Mouse (Mus musculus) urinary bladder, postnatal 10 days (tissue): Measurements from ENCODE around the gene Cd151.

Experiments used
- DNase-seq: peaks from one replicate; pipeline ENCODE4 v3.0.0; 2022; ENCODE audit warnings: low spot score

The Cd151 gene

GRCm38 (mm10) chr7:141474160-141474559 lies 7.0 kb downstream of the Cd151 start:
- DNase-seq = no peak

DNA sequence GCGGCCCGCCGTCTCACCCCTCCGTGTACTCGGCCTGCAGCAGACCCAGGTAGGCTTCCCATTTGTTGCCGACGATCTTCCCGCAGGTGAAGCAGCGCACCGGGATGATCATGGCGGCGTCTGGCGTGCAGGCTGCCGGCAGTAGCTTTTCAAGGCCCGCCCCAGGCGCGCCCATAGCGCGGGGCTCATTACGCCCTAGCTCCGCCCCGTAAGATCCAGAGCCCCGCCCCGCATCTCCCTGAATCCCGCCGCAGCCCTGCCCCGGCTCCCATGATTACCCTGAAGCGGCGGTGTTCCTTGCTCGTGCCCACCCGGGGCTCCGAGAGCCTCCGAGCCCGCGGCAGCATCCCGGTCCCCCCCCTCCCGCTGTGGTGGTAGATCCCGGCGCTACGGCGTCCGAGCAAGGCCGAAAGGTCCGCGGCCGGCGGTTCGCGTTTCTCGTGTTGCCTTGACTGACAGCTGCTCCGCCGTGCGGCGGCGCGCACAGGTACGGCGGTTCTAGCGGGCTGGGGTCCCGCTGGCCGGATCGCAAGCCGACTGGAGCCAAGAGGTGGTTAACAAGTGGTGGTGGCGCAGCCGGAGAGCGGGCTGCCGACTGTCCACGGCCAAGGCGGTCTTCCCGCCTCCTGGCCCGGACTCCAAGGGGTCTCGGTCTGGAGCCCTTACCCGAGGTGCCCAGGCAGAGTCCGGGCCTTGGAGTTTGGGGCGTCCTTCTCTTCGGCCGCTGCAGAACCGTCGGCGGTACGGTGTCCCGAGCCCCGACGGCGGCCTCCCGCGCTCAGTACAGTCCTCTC lies 8.0 kb downstream of the Cd151 start, which contains the start of the genes Polr2l and Tspan4:
Gene Polr2l, minus strand, starts transcription at position 122 of the 794 bp plus-strand sequence.
Gene Tspan4, plus strand, starts transcription at position 230 of the 794 bp plus-strand sequence.
- no peak for DNase-seq

DNA sequence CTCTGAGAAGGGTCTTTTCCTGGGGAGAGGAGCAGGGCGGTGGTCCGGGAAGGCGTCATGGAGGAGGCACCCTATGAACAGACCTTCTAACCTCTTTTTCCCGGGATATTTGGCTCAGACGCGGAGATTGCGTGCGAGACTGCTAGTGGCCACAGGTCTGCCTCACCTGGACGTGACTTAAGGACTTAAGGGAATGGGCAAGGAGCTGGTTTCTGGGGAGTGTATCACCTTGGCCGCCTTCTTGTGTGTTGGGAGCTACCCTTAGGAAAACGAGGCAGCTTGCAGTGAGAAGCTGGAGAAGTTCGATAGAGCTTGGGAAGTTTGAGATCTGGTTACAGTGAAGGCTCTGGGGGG lies 8.6 kb downstream of the Cd151 start:
- DNase-seq = no peak

GRCm38 (mm10) chr7:141476226-141476980 lies 9.2 kb downstream of the Cd151 start:
- peak; percentile 60 for DNase-seq

- DNase-seq = no peak
Observed at GRCm38 (mm10) chr7:141476981-141477370, 9.8 kb downstream of the Cd151 start.

GRCm38 (mm10) chr7:141477578-141478269 lies 10.5 kb downstream of the Cd151 start:
- DNase-seq = no peak

DNA sequence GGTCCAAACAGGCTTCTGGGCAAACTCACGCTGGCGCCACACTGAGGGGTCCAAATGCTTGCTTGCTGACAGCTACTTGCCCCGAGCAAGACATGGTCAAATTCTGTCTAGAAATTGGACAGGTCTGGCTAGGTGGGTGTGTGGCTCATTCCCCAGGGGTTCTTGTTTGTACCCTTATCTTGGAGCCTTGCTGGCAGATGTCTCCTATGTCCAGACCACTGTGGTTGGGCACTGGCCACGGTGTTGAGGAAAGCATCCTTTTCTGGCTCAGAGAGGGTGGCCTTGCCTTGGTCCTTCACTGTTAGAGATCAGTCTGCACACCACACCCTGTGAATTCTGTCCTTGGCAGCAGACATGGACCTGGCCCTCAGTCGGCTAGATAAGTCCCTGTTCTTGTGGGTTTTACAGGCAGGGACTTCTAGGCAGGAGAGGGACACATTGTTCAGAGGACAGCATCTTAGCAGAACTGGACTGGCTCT lies 11.1 kb downstream of the Cd151 start:
- DNase-seq = no peak

DNA sequence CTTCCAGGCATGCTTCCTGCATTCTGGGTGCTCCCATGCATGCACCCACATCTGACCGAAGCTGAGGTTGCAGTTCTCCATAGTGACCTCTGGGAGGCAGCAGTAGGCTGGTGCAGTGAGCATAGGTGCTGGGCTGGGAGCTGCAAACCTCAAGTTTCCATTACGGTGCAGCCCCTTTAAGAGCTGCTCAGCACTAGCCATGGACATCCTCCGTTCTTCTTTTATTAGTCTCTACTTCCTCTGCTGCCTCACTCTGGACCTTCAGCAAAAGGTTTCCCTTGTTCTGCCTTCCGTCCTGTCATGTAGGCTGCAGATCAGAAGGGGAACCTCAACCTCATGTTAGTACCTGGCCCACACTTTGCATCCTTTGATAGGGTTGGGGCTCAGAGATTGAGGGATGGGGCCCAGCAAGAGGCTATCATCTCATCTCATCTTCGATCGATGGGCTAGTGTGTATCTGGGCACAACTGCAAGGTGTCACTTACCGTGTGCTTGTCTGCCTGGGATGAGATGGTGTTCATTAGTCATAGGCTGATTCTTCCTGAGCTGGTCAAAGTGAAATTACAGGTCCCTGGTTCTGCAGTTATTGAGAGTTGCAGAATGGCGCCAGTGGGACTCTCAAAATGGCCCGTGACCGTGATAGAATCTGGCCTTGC lies 13.8 kb downstream of the Cd151 start:
- no peak for DNase-seq

DNA sequence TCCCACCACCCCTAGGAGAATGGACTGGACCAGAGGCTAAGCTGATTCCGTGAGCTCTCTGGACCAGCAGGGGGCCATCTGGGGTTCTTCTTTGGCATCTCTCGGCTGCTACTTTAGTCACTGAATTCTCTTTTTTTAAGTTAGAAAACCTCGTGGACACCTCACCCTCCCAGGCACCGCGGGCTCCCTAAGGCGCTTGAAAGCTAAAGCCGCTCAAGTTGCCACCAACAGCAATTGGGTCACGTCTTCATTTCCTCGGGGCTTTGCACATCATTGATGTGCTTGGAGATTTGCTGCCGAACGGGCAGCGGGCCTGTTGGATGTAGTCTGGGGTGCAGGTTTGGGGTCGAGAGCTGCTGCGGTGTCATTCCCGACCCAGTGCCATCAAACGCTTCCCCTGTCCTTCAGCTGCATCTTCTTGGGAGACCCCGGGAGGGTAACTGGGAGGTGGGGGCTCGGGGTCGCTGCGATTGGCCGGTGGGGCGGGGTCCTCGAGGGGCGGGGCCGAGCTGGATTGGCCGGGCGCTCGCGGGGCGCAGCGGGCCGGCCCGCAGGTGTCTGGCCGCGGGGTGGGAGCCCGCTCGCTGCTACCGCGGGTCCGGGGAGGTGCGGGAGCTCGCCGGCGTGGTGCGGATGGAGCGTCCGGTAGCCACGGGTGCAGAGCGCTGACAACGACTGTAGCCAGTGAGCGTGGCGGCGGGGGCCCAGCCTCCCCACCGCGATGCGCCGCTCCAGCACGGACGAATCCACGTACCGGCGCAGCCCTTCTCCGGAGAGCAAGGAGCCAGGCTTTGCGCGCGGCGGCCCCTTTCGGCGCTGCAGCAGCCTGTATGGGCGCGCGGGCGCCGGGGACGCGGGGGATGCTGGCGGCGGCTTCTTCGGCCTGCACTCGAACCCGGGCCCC lies 14.6 kb downstream of the Cd151 start:
- no peak for DNase-seq

- no peak for DNase-seq
Observed at GRCm38 (mm10) chr7:141482531-141483024, 15.4 kb downstream of the Cd151 start.

- DNase-seq = no peak
Observed at GRCm38 (mm10) chr7:141483114-141483653, 16.0 kb downstream of the Cd151 start.

DNA sequence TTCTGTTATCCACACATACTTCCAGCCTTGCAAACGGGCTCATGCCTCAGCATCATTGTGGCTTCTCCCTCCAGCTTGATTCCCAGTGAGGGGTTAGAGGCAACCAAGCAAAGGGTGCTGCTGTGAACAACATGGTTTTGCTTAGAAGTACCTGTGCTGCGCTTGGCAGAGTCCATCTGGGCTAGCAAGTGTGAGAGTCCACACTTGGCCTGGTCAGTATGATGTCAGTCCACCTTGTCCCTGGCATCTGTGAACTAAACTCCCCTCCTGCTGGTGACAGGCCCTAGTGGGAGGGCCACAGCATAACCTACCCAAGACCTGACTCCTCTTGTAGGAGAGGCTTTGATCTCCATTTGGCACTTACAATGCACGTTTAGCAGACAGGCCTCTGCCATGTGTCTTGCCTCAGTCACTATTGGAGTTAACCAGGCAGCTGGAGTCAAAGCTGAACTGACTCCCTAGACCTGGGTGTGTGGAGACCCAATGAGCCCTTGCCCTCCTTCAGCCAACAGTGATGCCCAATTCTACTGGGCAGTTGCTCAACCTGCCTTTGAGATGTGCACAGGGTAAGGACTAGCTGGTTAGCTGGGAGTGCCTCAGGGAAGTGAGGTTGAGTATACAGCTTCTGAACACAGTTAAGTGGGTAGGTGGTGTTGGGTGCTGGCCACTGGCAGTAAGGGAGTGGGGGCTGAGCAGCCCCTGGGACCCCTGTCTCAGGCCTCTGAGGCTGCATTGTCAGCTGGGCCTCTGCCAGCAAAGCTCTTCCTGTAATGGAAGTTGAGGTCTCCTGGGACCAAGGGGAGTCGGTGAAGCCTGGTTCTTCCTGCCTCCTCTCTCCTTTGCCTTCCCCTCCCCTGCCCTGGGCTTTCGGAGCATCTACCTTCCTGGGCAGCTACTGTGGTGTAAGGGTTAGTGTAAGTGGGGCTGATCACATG lies 17.3 kb downstream of the Cd151 start:
- DNase-seq = no peak

DNA sequence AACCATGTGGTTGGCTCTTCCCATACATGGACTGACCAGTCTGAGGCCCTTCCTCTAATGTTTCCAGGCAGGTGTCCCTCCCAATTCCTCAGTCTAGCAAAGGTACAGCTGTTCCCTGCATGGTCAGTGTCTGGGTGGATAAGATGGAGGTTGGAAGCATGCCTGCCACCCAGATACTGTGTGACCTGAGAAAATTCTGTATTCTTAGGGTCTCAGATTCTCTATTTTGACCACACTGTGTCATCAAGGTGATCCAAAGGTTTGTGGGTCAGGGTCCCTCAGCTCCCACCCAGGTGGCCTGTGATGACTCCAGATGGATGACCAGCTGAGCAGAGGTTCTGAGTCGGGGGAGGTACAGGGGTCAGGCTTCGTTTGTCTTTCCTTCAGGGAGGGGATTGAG lies 18.0 kb downstream of the Cd151 start:
- DNase-seq = no peak

GRCm38 (mm10) chr7:141485606-141486005 lies 18.4 kb downstream of the Cd151 start:
- DNase-seq = no peak

DNA sequence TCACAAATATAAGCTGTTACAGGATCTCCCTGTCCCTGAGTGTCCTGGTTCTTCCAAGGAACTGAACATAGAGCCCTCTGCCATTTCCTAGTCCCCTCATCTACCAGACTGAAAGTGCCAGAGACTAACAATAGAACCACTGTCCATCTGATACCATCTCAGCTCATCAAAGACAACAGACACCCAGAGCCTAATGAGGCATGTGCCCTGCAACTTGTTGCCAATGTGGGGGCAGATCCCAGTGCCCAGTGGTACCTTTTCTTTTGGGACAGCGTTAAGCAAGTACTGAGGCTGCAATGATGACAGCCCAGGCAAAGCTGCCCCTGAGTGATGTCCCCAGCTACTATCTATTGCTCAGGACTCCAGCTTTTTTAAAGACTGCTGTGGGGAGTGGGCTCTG lies 19.0 kb downstream of the Cd151 start:
- no peak for DNase-seq

GRCm38 (mm10) chr7:141487141-141487540 lies 19.9 kb downstream of the Cd151 start:
- DNase-seq = no peak

DNA sequence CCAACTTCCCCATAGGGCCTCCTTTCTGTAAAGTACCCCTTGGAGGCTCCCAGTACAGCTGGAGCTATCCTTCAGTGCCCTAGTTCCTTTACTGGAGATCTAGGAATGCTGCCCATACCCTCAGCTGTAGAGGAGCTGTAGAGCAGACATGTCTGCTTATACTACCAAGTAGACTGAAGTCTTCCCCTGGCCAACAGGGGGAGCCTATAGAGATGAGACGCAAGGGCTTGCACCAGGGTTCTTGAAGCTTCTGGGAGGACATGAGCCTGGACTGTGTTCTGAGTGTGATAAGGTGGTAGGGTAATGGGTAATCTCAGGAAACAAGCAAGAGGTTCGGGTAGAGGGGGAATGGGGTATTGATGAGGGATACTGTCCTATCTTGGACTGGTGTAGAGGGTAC lies 24.0 kb downstream of the Cd151 start:
- DNase-seq = no peak

GRCm38 (mm10) chr7:141492738-141493137 lies 25.5 kb downstream of the Cd151 start:
- no peak for DNase-seq

DNA sequence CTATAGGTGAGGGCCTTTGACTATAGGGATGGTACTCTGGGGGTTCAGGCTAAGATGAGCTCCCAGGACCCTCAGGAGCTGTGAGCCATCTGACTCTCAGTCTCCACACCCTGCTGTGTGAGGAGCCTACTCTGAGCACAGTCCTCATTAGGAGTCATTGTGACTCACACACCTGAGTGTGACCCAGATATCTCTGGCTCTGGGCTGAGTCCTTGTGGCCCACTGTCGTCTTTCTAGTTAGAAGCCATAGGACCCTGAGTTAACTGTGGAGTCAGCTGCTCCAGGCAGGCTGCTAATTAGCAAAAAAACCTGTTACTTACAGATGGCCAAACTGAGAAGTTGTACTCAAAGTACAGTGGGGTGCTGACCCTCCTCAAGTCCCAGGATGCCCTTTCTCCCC lies 26.5 kb downstream of the Cd151 start:
- no peak for DNase-seq
